Mouse (Mus musculus) CH12.LX (cell line): ENCODE measurements at regions not wholly inside any gene's neighbourhood (a gene's known extent, or its start where the extent isn't known, plus 50 kb on each side); places are given as distances from the start of the nearest gene placed in this dataset.

ENCODE experiments used
- DNase-seq: peaks from one replicate; pipeline ENCODE4 v3.0.0-alpha.2; 2013; ENCODE audit errors: extremely low read depth
- H3K27ac ChIP-seq: 2 replicates; pipeline ENCODE4 v1.5.1; 2012; ENCODE audit warnings: low read depth, mild to moderate bottlenecking, control low read depth, moderate library complexity; ENCODE audit not compliant: insufficient read depth
- H3K27me3 ChIP-seq: replicated peaks from 2 replicates; pipeline ENCODE3; 2012; ENCODE audit warnings: inconsistent platforms
- H3K36me3 ChIP-seq, 2 experiments: replicated peaks in 1 of 2; 2 replicates each; pipeline versions ENCODE3 to v1.6.1; 2012; ENCODE audit warnings: inconsistent platforms in 1 of 2, low read length in 1 of 2, mild to moderate bottlenecking in 1 of 2, mixed read lengths in 1 of 2, moderate library complexity in 1 of 2; ENCODE audit not compliant: control insufficient read depth in 1 of 2, insufficient read depth in 1 of 2
- H3K4me1 ChIP-seq, 2 experiments: 2 replicates each; pipeline ENCODE4 v1.6.1; 2012; ENCODE audit warnings: inconsistent platforms in 1 of 2, moderate library complexity in 1 of 2; ENCODE audit not compliant: insufficient read depth in 2 of 2, control insufficient read depth in 1 of 2
- H3K4me2 ChIP-seq: 2 replicates; pipeline ENCODE4 v1.6.1; 2012; ENCODE audit warnings: low read depth, mild to moderate bottlenecking, control low read depth; ENCODE audit not compliant: poor library complexity, insufficient read depth, severe bottlenecking
- H3K4me3 ChIP-seq, 3 experiments: fragments of 150-350 bp in 1 of 3; sonication (generic) in 1 of 3; replicated peaks in 1 of 3; 2 replicates each; pipeline versions ENCODE3 to v1.5.1; 2011 to 2012; ENCODE audit warnings: low read depth in 2 of 3, low read length in 2 of 3, mild to moderate bottlenecking in 2 of 3, moderate library complexity in 2 of 3, control low read depth in 1 of 3, improper control_type of control experiment in 1 of 3, inconsistent platforms in 1 of 3, mixed read lengths in 1 of 3; ENCODE audit not compliant: poor library complexity in 1 of 3
- H3K79me2 ChIP-seq: replicated peaks from 2 replicates; pipeline ENCODE4 v1.6.1; 2012; ENCODE audit warnings: mild to moderate bottlenecking, moderate library complexity; ENCODE audit not compliant: control insufficient read depth, poor library complexity, insufficient read depth, severe bottlenecking; ENCODE audit errors: extremely low read depth
- H3K9ac ChIP-seq: 2 replicates; pipeline ENCODE4 v1.6.1; 2012; ENCODE audit warnings: low read depth, mild to moderate bottlenecking, control low read depth, moderate library complexity; ENCODE audit not compliant: insufficient read depth
- H3K9me3 ChIP-seq: replicated peaks from 2 replicates; pipeline ENCODE3; 2012; ENCODE audit warnings: low read length, inconsistent platforms, mixed read lengths
- BHLHE40 ChIP-seq: IDR thresholded peaks from 2 replicates; pipeline ENCODE4 v1.6.1; 2011; ENCODE audit warnings: mild to moderate bottlenecking, low read depth, low read length, improper control_type of control experiment
- CHD1 ChIP-seq: IDR thresholded peaks from 2 replicates; pipeline ENCODE4 v1.6.1; 2012; ENCODE audit warnings: low read depth, low read length, improper control_type of control experiment, inconsistent platforms
- CHD2 ChIP-seq: IDR thresholded peaks from 2 replicates; pipeline ENCODE4 v1.6.1; 2011; ENCODE audit warnings: low read length, improper control_type of control experiment
- CTCF ChIP-seq, 2 experiments: IDR thresholded peaks in 1 of 2; conservative IDR thresholded peaks in 1 of 2; 2 replicates each; pipeline ENCODE4 v1.5.1; 2011 to 2012; ENCODE audit warnings: low read depth in 2 of 2, low read length in 2 of 2, improper control_type of control experiment in 1 of 2, inconsistent platforms in 1 of 2, mild to moderate bottlenecking in 1 of 2, moderate library complexity in 1 of 2
- EP300 ChIP-seq: IDR thresholded peaks from 2 replicates; pipeline ENCODE4 v1.6.1; 2011; ENCODE audit warnings: low read length, improper control_type of control experiment
- ETS1 ChIP-seq: conservative IDR thresholded peaks from 2 replicates; pipeline ENCODE4 v1.6.1; 2012; ENCODE audit warnings: low read depth, mild to moderate bottlenecking, inconsistent platforms, low read length, improper control_type of control experiment, moderate library complexity
- GABPA ChIP-seq: IDR thresholded peaks from 2 replicates; pipeline ENCODE4 v1.6.1; 2012; ENCODE audit warnings: low read depth, low read length, improper control_type of control experiment, inconsistent platforms; ENCODE audit not compliant: insufficient replicate concordance
- HCFC1 ChIP-seq: IDR thresholded peaks from 2 replicates; pipeline ENCODE4 v1.6.1; 2012; ENCODE audit warnings: low read depth, mild to moderate bottlenecking, inconsistent platforms, low read length, improper control_type of control experiment
- IRF4 ChIP-seq: IDR thresholded peaks from 2 replicates; pipeline ENCODE4 v1.6.1; 2014; ENCODE audit warnings: low read depth, mild to moderate bottlenecking, inconsistent platforms, low read length, improper control_type of control experiment
- JUN ChIP-seq: IDR thresholded peaks from 2 replicates; pipeline ENCODE4 v1.6.1; 2011; ENCODE audit warnings: low read depth, mild to moderate bottlenecking, low read length, improper control_type of control experiment, moderate library complexity; ENCODE audit not compliant: insufficient read depth
- KAT2A ChIP-seq: IDR thresholded peaks from 2 replicates; pipeline ENCODE4 v1.6.1; 2012; ENCODE audit warnings: low read length, improper control_type of control experiment, inconsistent platforms; ENCODE audit not compliant: insufficient replicate concordance
- MAFK ChIP-seq: IDR thresholded peaks from 2 replicates; pipeline ENCODE4 v1.6.1; 2011; ENCODE audit warnings: low read length, improper control_type of control experiment; ENCODE audit not compliant: insufficient replicate concordance
- MAX ChIP-seq: IDR thresholded peaks from 2 replicates; pipeline ENCODE4 v1.6.1; 2011; ENCODE audit warnings: low read length, improper control_type of control experiment
- MAZ ChIP-seq: IDR thresholded peaks from 2 replicates; pipeline ENCODE4 v1.6.1; 2012; ENCODE audit warnings: low read depth, mild to moderate bottlenecking, inconsistent platforms, low read length, improper control_type of control experiment, moderate library complexity
- MEF2A ChIP-seq: IDR thresholded peaks from 2 replicates; pipeline ENCODE4 v1.6.1; 2014; ENCODE audit warnings: low read depth, mild to moderate bottlenecking, inconsistent platforms, low read length, improper control_type of control experiment, borderline replicate concordance
- MXI1 ChIP-seq: IDR thresholded peaks from 2 replicates; pipeline ENCODE4 v1.6.1; 2011; ENCODE audit warnings: mild to moderate bottlenecking, low read depth, low read length, improper control_type of control experiment
- MYC ChIP-seq: IDR thresholded peaks from 2 replicates; pipeline ENCODE4 v1.6.1; 2011; ENCODE audit warnings: low read depth, mild to moderate bottlenecking, improper control_type of control experiment, low read length
- NRF1 ChIP-seq: IDR thresholded peaks from 2 replicates; pipeline ENCODE4 v1.6.1; 2014; ENCODE audit warnings: low read depth, mild to moderate bottlenecking, inconsistent platforms, low read length, improper control_type of control experiment, moderate library complexity
- PAX5 ChIP-seq: IDR thresholded peaks from 2 replicates; pipeline ENCODE4 v1.6.1; 2012; ENCODE audit warnings: low read length, inconsistent platforms, mixed read lengths
- POLR2A ChIP-seq: IDR thresholded peaks from 2 replicates; pipeline ENCODE4 v1.6.1; 2011; ENCODE audit warnings: low read depth, mild to moderate bottlenecking, improper control_type of control experiment, low read length
- POLR2AphosphoS2 ChIP-seq: IDR thresholded peaks from 2 replicates; pipeline ENCODE4 v1.6.1; 2011; ENCODE audit warnings: low read depth, low read length, improper control_type of control experiment
- RAD21 ChIP-seq: IDR thresholded peaks from 2 replicates; pipeline ENCODE4 v1.6.1; 2011; ENCODE audit warnings: low read depth, mild to moderate bottlenecking, low read length, improper control_type of control experiment, moderate library complexity
- SIN3A ChIP-seq: IDR thresholded peaks from 2 replicates; pipeline ENCODE4 v1.6.1; 2012; ENCODE audit warnings: low read length, improper control_type of control experiment, inconsistent platforms
- SMC3 ChIP-seq: IDR thresholded peaks from 2 replicates; pipeline ENCODE4 v1.6.1; 2011; ENCODE audit warnings: low read depth, low read length, improper control_type of control experiment
- TBP ChIP-seq: conservative IDR thresholded peaks from 2 replicates; pipeline ENCODE4 v1.6.1; 2011; ENCODE audit warnings: low read depth, low read length, improper control_type of control experiment
- TCF12 ChIP-seq: IDR thresholded peaks from 2 replicates; pipeline ENCODE4 v1.6.1; 2014; ENCODE audit warnings: low read depth, mild to moderate bottlenecking, inconsistent platforms, low read length, improper control_type of control experiment
- UBTF ChIP-seq: IDR thresholded peaks from 2 replicates; pipeline ENCODE4 v1.6.1; 2012; ENCODE audit warnings: low read depth, mild to moderate bottlenecking, inconsistent platforms, low read length, improper control_type of control experiment, moderate library complexity
- USF2 ChIP-seq: conservative IDR thresholded peaks from 2 replicates; pipeline ENCODE4 v1.6.1; 2011; ENCODE audit warnings: low read depth, low read length, improper control_type of control experiment
- ZKSCAN1 ChIP-seq: IDR thresholded peaks from 2 replicates; pipeline ENCODE4 v1.6.1; 2012; ENCODE audit warnings: low read depth, inconsistent platforms, low read length, improper control_type of control experiment, borderline replicate concordance
- ZMIZ1 ChIP-seq: IDR thresholded peaks from 2 replicates; pipeline ENCODE4 v1.6.1; 2012; ENCODE audit warnings: low read depth, mild to moderate bottlenecking, inconsistent platforms, low read length, improper control_type of control experiment
- ZNF384 ChIP-seq: IDR thresholded peaks from 2 replicates; pipeline ENCODE4 v1.6.1; 2012; ENCODE audit warnings: low read depth, low read length, improper control_type of control experiment, inconsistent platforms
- dilution Hi-C: fragments of 300-500 bp; cut with MboI; formaldehyde crosslinking; loops from 2 replicates; pipeline ENCODE4 v1.14.3; 2020; ENCODE audit warnings: low sequenced_read_pairs; ENCODE audit not compliant: extremely low pct_unique_long_range_greater_than_20kb, extremely low pct_ligation_motif_present
- in situ Hi-C: fragments of 300-500 bp; cut with MboI; formaldehyde crosslinking; loops from 3 replicates; pipeline ENCODE4 v1.14.3; 2019; ENCODE audit warnings: low sequenced_read_pairs, low pct_ligation_motif_present, low pct_unique_long_range_greater_than_20kb, mixed read lengths

- Histone ChIP-seq H3K27me3 (no peaks in the 10 kb centered on the region), H3K9me3 (no peaks in the 10 kb centered on the region), H3K4me1 (peaks cover 12 to 16% of the 10 kb centered on the region in 2 experiments), H3K4me2 (no peak overlapping the region), H3K9ac (no peak overlapping the region), H3K4me3 (no peak overlapping the region), H3K27ac (no peak overlapping the region), H3K79me2 (no peaks in the 10 kb centered on the region), H3K36me3 (no peaks in the 10 kb centered on the region)
- in situ Hi-C loops = no loop called here
- TF ChIP-seq KAT2A (no peak), POLR2A (no peak), TCF12 (no peak), USF2 (no peak), MYC (no peak), ZKSCAN1 (no peak), PAX5 (no peak), MXI1 (no peak), MEF2A (no peak), EP300 (no peak), MAX (no peak), CHD2 (no peak), JUN (no peak), MAZ (no peak), RAD21 (no peak), ZMIZ1 (no peak), HCFC1 (no peak), IRF4 (no peak)
- dilution Hi-C loops = no loop called here
- no peak for DNase-seq
Observed at GRCm38 (mm10) chr9:69828428-69828827, 67.7 kb upstream of the Foxb1 start.

GRCm38 (mm10) chr9:69835396-69835795 is 74.7 kb upstream of the Foxb1 start:
- dilution Hi-C loops = no loop called here
- TF ChIP-seq RAD21 (no peak), CHD1 (no peak), TBP (no peak), ETS1 (peak; percentile 52; the same call in 1 of the 2 replicates), MEF2A (no peak), TCF12 (peak; percentile 89), GABPA (no peak), BHLHE40 (peak; percentile 80), POLR2A (no peak), MXI1 (no peak), CHD2 (0 out of 2 replicates have a peak, but pooled peaks have one; percentile 36), MAX (peak; percentile 42; the same call in 1 of the 2 replicates), IRF4 (0 out of 2 replicates have a peak, but pooled peaks have one; percentile 11), HCFC1 (no peak), PAX5 (no peak), USF2 (no peak), NRF1 (no peak), ZNF384 (no peak), POLR2AphosphoS2 (no peak), CTCF (conservative IDR thresholded peaks at IDR 0.05 in 1 of 2, IDR thresholded peaks at IDR 0.05 in 1 of 2; ENCODE audit: low read depth in 2 of 2, low read length in 2 of 2) (no peak), ZMIZ1 (no peak), MYC (0 out of 2 replicates have a peak, but pooled peaks have one; percentile 51), UBTF (no peak), EP300 (peak; percentile 73; the same call in 1 of the 2 replicates), SMC3 (no peak), MAFK (no peak), MAZ (no peak), SIN3A (0 out of 2 replicates have a peak, but pooled peaks have one; percentile 21)

More at GRCm38 (mm10) chr9:69835396-69835795, 74.7 kb upstream of the Foxb1 start:
- H3K27ac ChIP-seq = no peak overlapping the region
- no peak overlapping the region for H3K4me3 ChIP-seq
- H3K27me3 ChIP-seq = no peaks in the 10 kb centered on the region
- no peaks in the 10 kb centered on the region for H3K36me3 ChIP-seq
- no peaks in the 10 kb centered on the region for H3K79me2 ChIP-seq
- H3K4me2 ChIP-seq = no peak overlapping the region
- in situ Hi-C loops = no loop called here
- DNase-seq = peak; percentile 40
- H3K9ac ChIP-seq = no peak overlapping the region
- no peaks in the 10 kb centered on the region for H3K9me3 ChIP-seq
- H3K4me1 ChIP-seq = peaks cover 3 to 28% of the 10 kb centered on the region in 2 experiments; a peak in 3 of 4 replicates
